Mouse (Mus musculus) large intestine, adult 2 months (tissue): ENCODE results near the gene Tmem247. TPM values are rescaled to one million over a fixed set of nuclear protein-coding genes. Genes with fewer than 3 reads are reported as not detected.

ENCODE experiments used
- DNase-seq: peaks from one replicate; pipeline ENCODE4 v3.0.0-alpha.2; 2012; ENCODE audit warnings: low read depth, low spot score
- WGBS: fragments of 180-500 bp; shearing (Covaris S2); methylation state at CpG from one replicate; pipeline ENCODE4 v1.1.7; 2018; 5-methylcytosine and 5-hydroxymethylcytosine counted together
- polyA plus RNA-seq: library from polyadenylated mRNA; depleted of rRNA; stranded (reverse); fragments of >200 nt; gene quantifications from 2 replicates; pipeline ENCODE4 v1.2.3, GENCODE M21; 2012; rRNA removed

Tmem247 gene
- polyA plus RNA-seq: not detected in 2 replicates

DNA sequence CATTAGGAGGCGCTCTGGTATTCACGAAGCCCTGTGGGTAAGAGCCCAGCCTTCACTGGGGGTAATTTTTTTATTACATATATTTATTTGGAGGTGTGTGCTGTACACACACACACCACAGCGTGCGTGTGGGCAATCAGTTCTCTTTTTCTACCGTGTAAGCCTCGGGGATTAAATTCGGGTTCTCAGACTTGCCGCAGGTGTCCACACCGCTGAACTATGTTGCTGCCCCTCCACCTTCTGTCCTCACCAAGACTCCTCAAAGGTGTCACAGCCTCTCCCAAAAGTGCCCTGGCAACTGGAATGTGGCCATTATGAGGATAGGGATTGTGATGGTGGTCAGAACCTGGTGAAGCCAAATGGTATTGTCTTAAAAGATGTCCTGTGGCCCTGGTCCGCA lies at the start of gene Tmem247:
TSS of gene Tmem247 (plus strand) at position 301 of the 400 bp plus-strand sequence.
- 78% methylated on average over 10 of the region's 10 CpGs for WGBS
- DNase-seq: no peak

DNA sequence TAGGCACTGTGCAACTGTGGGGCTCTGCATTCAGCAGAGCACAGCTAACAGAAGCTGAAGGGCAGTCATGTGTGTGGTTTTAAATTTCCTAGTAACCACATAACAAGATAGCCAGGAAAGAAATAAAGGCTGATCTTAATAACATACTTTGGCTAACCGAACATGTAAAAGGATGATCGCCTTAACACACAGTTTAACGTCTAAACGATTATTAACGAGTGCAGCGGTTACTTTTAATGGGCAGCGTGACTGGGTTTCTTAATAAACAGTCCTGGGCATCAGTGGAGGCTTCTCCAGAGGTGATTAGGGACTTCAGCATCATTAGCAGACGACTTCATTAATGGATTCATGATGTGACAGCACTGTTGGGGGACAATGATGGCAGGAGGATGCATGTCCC lies 46.6 kb upstream of the Tmem247 start:
- 88% methylated on average over 8 of the region's 8 CpGs for WGBS
- DNase-seq: no peak

DNA sequence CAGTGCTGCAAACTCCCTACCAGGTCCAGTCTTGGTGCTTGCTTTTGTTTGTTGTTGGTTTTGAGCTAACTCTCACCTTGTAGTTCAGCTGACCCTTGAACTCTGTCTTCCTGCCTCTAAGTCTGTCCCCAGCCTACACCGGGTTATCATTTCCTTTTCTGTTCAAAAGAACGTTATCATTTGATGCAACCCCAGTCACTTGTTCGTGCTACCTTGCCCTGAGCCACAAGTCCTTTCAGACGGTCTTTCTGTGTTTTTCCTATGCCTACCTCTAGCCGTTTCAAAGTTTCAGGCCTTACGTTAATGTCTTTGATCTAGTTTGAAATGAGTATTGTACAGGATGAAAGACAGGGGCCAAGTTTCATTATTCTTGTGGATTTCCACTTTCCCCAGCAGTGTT lies 44.5 kb upstream of the Tmem247 start:
- WGBS: 71% methylated on average over 6 of the region's 6 CpGs

DNA sequence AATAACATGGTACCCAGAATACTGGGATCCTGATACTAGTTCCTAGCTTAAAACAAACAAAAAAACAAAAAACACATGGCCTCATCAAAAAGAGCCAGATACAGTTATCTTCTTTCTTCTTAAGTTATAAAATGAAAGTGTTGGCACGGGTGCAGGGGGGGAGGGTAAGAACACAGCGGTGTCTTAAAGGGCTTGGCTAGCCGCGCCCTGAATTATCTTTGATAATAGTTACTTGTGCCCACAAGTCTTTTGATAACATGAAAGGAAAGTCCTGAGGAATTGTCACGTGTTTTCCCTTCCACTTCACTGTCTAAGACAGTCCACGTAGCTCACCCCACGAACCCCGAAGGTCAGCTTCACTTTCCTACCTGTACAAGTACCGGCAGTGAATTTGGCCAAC lies 40.2 kb upstream of the Tmem247 start:
- WGBS: 42% methylated on average over 9 of the region's 9 CpGs
- peak; percentile 7 for DNase-seq

More for the DNA sequence above, 44.5 kb upstream of the Tmem247 start:
- no peak for DNase-seq

DNA sequence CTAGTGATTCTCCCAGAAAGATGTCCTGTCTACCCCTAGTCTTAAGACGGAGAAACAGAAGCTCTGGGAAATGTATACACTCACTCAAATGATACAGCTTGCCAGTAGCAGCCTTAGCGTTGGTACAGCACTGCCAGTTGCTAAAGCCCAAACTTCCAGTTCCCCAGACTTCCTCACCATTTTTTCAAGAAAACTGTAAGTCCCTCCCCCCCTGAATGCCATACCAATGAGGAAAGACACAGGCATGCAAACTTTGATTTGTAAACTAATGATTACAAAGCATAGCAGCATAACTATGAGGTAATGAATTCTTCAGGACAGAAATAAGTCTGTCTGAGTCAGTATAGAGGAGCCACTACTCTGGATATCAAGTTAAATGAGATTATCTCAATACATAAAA lies 39.4 kb upstream of the Tmem247 start:
- DNase-seq: no peak
- 67% methylated on average over 2 of the region's 2 CpGs for WGBS

DNA sequence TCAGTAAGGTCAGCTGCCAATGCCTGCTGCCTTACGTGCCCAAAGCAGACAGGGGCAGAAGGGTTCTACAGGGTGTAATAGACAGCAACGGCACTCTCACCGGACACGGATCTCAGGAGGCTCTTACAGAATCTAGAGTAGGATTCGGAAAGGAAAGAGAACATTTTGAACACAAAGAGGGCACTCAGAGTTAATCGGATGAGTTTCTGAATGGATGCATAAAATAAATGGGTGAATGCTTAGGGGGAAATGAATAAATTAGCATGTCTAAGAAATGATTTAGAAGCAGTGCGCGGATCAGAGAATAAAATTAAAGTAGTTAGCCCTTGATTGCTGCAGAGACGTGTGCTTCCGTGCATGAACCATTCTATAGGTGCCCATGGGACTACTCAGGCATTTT lies 37.1 kb upstream of the Tmem247 start:
- WGBS: 86% methylated on average over 10 of the region's 10 CpGs
- DNase-seq: no peak

DNA sequence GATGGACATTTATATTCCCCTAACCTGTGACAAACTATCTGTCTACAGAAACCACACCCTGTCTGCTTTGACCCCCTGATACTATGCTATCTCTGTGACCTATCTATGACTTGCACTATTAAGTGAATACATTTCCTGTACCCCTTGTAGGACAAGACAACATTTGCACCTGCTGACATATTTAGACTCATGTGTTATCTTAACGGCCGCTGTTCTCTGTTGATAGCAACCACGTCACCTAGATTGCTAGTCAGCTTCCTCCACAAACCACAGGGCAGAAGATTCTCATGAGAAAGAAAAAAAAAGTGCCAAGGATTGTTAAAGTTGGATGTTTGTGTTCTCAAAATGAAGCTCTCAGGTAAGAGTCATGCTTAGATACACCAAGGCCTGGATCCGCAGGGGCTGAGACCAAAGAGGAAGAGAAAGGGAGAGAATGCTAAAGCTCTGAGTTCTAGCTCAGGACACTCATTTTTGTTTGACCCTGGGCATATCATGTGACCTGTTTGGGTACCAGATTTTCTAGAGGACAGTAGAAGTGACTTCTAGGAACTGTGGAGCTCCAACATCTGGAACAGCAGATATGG lies 36.6 kb upstream of the Tmem247 start:
- DNase-seq: no peak
- 50% methylated on average over 4 of the region's 4 CpGs for WGBS

DNA sequence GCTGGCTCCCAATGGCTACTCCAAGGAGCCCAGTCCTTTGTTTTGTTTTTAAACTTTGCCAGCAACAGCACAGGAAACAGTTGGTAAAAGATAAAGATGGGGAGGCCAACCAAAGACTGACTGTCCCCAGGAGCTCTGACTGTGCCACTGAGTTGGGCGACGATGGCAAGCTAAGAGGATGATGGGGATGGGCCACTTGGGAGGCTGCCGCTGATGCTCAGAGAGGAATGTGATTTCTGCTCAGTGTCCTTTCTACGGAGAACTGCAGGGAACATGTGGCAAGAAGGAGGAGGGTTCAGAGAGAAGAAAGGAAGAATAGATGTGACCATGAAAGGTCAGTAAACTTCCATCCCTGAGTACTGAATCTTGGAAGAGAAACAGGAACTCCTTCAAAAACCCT lies 22.0 kb upstream of the Tmem247 start:
- DNase-seq: no peak
- 85% methylated on average over 4 of the region's 4 CpGs for WGBS

DNA sequence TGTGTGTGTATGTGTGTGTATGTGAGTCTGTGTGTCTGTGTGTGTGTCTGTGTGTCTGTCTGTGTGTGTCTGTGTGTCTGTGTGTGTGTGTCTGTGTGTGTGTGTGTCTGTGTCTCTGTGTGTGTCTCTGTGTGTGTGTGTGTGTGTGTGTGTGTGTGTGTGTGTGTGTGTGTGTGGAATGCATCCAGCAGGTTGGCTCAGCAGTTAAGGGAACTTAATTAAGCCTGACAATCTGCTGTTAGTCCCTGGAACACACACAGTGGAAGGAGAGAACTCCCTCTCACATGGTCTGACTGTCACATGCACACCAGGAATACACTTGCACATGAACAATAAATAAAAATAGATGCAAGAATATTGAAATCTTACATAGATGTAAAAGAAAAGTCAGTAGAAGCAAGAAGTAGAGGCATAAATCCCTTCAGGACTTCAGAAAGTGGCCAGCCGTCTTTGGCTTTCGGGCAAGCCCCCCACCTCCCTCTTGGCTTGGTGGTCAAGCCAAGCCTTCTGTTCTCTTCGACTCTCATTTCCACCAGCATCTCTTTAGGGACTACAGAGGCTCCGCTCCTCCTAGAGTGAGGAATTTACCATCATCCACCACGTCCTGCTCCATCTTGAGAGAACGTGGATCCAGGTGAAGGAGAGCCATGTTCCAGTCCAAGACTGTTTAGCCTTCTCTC lies 19.5 kb upstream of the Tmem247 start:
- 97% methylated on average over 6 of the region's 6 CpGs for WGBS
- DNase-seq: no peak

DNA sequence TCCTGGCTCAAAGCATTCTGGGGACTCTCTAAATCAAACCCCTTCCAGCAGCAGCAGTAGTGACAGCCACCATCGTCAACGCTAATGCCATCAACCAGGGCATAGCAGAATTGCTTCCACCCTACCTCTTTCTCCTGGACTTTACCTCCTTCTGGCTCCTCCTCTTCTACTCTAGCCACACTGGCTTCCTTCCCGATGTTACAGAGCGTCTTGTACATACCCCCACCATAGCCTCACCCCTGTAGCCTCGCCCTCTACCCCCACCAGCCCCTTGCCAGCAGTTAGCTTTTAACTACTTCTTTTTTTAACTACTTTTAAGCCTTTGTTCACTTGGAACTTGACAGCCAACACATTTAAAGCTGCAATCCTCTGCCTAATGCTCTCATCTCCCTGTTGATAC lies 17.3 kb upstream of the Tmem247 start:
- no peak for DNase-seq
- 34% methylated on average over 5 of the region's 5 CpGs for WGBS

DNA sequence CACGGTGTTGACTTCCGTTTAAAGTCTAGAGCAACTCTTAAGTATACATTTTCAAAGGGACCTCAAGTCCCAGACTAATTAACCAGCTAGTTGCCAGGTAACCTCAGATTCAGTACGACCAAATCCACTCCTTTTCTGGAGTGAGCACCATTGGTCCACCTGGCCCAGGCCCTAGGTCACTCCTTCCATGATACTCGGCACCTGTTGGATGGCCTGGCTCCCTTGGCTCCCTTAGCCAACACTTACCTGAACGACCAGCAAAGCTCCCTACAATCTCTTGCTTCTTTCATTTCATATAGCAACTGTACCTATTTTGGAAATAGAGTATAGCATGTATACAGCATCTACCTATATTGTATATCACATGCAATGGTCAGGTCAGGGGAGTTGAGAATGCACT lies 16.6 kb upstream of the Tmem247 start:
- 70% methylated on average over 5 of the region's 5 CpGs for WGBS
- no peak for DNase-seq

DNA sequence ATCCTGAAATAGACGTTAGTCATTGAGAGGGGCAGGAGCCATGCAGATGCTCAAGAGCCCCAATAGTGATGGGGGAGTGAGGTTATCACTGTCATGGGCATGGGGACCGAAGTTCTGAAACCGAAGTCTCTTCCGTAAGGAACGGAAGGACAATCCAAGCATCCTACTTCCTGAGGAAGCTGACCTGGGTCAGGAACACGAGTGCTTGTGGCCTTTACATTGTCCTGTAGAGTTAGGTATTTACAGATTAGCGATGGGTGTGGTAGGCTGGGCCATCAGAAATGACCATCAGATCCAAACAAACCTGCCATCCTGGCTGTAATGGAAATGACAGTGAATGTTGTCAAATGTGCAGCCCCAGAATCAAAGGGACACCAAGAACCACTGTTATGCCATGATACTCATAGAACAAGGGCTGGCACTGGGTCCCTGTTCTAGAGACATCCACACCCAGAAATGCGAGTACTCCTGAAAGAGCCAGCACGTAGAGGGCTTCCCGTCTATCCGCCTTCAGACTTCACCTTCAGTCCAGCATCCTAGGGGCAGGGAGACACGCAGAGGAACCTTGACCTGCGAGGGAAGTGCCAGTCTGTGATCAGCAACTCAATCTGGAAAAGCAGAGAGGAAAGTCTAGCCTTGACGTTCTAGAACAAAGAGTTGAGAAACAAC lies 14.6 kb upstream of the Tmem247 start:
- 85% methylated on average over 14 of the region's 14 CpGs for WGBS
- DNase-seq: no peak

DNA sequence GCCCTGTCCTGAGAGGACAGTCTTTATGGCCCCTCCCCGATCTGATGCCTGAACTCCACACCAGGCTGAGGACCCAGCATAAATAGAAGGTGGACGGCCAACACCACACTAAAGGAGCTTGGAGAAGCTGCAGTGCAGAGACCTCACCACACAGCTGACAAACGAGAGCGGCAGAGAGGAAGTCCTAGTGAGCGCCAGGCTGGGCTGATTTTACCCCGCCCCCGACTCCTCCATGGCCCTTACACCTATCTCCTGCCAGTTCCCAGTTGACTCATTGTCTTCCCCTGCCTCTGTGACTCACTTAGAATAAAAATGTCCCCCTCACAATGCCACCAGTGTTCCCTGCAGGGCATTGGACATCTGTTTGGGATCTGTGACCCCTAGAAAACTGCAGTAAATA lies 13.6 kb upstream of the Tmem247 start:
- DNase-seq: no peak
- 37% methylated on average over 7 of the region's 7 CpGs for WGBS

DNA sequence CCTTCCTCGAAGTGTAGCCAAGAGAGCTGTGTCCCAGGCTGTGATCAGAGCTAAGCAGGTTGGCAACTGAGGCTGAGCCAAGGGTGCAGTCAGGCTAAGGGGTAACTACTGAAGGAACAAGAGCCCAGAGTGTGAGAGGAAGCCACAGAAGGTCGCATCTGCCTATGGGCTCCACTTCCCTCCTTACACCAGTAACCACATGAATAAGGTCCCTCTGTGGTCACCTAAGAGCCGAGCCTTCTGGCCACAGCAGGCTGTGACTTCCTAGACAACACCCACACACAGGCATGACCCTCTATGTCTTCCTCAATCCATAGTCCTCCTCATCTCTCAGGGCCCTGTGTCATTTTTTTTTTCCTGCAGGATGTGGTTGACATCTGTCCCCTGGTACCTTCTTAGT lies 12.9 kb upstream of the Tmem247 start:
- WGBS: 50% methylated on average over 3 of the region's 3 CpGs
- no peak for DNase-seq

DNA sequence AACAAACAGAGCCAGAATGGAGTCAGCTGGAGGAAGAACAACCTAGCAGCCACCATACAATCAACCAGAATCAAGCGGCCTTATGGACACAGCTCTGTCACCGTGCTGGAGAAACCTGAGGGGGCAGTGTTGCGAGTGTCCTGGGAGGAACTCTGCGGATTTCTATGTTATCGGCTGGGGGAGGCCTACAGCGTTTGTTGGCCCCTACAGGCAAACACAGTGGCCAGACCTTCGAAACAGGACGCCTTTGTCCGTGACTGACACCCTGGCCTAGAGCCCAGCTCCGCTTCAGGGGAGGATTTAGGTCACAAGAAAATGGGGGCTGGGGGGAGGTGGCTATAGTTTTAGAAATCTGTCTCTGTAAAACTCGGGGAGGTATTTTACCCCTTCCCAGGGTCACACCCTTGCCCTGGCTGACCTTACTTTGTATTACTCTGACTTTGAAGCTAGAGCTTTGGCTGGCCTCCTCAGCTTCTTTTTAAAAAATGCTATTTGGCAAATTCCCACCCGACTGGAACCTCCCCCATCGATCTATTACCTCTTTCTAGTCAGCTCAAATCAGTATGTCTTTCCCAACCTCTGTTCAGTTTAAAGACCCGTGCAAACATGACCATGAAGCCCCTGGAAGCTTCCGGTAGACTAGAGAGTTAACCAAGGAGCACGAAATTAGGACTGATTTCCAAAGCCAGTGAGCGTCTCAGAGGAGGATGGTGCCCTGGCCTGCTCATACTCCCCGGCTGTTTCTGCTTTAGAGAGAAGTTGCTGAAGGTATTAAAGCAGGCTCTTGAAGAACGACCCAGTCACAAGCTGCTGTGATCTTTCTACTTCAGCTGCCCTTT lies 11.6 kb upstream of the Tmem247 start:
- 42% methylated on average over 19 of the region's 19 CpGs for WGBS
- DNase-seq: no peak

DNA sequence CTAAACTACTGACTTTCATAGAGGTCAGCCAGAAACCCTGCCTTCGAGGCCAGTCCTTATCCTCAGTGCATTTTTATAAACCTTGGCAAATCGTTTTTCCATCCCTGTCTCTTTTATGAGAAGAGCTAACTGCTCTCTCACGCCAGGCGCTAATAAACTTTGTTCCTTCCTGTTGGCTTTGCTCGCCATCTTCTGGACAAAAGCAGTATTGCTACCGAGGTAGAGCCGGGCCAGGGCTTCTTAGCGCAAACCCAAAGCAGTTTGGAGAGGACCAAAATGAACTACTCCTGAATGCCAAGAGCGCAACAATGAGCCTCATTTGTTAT lies 11.0 kb upstream of the Tmem247 start:
- 2% methylated on average over 9 of the region's 9 CpGs for WGBS
- peak; percentile 59 for DNase-seq

DNA sequence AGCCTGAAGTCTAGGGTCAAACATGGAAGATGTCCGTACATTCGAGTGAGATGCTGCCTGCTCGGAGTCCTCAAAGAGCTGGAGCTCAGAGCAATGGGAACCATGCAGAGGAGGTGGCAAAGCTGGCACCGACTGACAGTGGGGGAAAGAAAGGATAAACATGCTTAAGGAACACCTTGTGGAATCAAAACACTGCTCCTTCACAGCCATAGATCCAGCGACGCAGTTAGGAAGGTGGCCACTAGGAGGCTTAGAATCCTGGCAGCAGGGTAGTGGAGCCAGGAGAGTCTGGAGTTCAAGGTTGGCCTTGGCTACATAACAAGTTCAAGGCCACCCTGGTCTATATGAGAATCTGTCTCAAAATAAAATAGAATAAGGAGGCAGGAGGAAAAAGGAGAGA lies 10.5 kb upstream of the Tmem247 start:
- DNase-seq: no peak
- WGBS: 30% methylated on average over 6 of the region's 6 CpGs

DNA sequence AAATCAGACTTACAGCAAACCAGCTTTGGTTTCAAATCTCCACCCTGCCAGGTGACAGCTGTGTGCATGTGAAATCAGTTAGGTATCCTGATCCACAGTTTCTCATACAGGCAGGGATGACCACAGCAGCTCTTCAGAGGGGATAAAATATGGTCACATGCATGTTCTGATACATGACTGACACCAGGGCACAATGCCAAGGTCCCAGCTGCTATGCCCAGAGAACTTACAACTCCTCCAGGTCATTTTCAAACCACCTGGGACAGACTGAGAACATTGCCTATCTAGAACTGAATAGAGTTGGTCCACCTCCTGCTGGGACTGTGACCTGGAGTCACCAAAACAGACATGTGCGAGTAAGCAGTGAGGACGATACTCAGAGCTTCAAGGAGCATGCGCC lies 10.1 kb upstream of the Tmem247 start:
- 93% methylated on average over 3 of the region's 3 CpGs for WGBS

DNA sequence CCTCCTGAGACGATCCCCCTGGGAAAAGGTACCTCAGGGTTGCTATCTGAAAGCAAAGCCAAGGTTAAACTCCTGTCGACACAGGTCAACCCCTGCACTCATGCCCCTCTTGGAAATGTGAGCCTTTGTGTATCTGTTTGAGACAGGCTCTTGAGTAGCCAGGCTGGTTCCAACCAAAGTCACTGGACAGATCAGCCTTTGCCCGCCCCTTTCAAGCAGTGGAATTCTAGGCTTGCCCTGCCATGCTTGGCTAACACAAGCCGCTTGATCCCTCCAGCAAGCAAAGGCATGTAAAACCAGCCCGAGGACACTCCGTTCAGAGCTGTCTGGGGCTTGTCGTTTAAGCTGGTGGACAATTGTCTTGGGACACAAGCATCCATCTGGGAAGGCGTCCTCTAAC lies 8.8 kb upstream of the Tmem247 start:
- DNase-seq: no peak
- WGBS: 63% methylated on average over 8 of the region's 8 CpGs

More for the DNA sequence above, 10.1 kb upstream of the Tmem247 start:
- DNase-seq: no peak

DNA sequence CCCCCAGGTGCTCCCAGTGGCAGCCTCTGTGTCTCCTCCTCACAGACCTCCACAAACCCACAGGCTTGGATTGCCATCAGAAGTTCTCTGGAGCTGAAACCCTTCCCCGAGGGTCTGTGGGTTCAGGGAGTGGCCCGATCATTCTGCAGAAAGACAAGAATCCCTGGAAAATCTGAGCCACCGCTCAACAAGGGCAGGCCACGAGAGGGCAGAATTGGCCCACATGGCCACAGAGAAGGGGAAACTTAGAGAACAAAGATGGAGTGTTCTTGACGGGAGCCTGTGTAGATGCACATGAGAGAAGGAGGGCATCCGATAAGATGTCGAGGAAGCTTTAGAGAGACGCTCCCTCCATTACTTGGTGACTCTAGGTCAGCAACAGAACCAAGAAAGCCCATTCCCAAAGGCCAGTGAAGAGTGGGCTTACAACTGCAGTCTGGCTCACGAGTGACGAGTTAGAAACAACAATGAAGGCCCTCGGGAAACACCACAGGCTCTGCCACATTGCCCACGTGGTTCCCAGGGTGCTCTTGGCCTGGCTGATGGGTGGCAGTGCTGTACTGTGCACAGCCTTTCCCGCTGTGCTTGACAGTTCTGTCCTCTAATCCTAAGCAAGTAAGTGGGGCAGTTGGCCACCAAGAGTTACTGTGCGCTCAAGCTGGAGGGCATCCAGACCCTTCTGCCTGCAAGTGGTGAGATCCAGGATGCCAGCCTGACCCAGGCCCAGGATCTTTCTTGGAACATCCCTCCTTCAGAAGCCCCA lies 7.2 kb upstream of the Tmem247 start:
- no peak for DNase-seq
- WGBS: 69% methylated on average over 14 of the region's 14 CpGs
